Mouse (Mus musculus): ENCODE results near the gene Zdhhc11.

- TF ChIP-seq CTCF (IDR thresholded peaks at IDR 0.05) = no peak
- TF ChIP-seq EP300 (IDR thresholded peaks at IDR 0.05) = no peak
Measured at GRCm38 (mm10) chr13:73990761-73991160, 27.1 kb downstream of the Zdhhc11 start.

Measured in lung, postnatal 0 days (tissue).